Mouse (Mus musculus) lung, embryonic 14.5 days (tissue): ENCODE measurements around the gene Olfr1417. TPM values are rescaled to one million over a fixed set of nuclear protein-coding genes. Genes with fewer than 3 reads are reported as not detected.

Experiments used
- ATAC-seq: fragments of 200-750 bp; cut with Nextera tagmentation; 2 replicates; pipeline ENCODE4 v1.8.0; 2017; ENCODE audit warnings: mild to moderate bottlenecking, moderate TSS enrichment, moderate library complexity; ENCODE audit not compliant: insufficient read depth
- DNase-seq: peaks from one replicate; pipeline ENCODE4 v3.0.0-alpha.2; 2015
- H3K27ac ChIP-seq: fragments of 300-500 bp; sonication (generic); 2 replicates; pipeline ENCODE4 v1.5.1; 2014; ENCODE audit warnings: low read depth, mild to moderate bottlenecking, moderate library complexity
- H3K27me3 ChIP-seq: fragments of 300-500 bp; sonication (generic); 2 replicates; pipeline ENCODE4 v1.6.1; 2014; ENCODE audit warnings: low read length, control low read depth; ENCODE audit not compliant: insufficient read depth
- H3K36me3 ChIP-seq: fragments of 300-500 bp; sonication (generic); 2 replicates; pipeline ENCODE4 v1.6.1; 2014; ENCODE audit warnings: control low read depth; ENCODE audit not compliant: insufficient read depth
- H3K4me1 ChIP-seq: fragments of 300-500 bp; sonication (generic); 2 replicates; pipeline ENCODE4 v1.6.1; 2014; ENCODE audit warnings: antibody characterized with exemption, control low read depth; ENCODE audit not compliant: insufficient read depth
- H3K4me2 ChIP-seq: fragments of 300-500 bp; sonication (generic); 2 replicates; pipeline ENCODE4 v1.6.1; 2014; ENCODE audit warnings: mild to moderate bottlenecking
- H3K4me3 ChIP-seq: fragments of 300-500 bp; sonication (generic); 2 replicates; pipeline ENCODE4 v1.5.1; 2014; ENCODE audit warnings: low read depth, low read length
- H3K9ac ChIP-seq: fragments of 300-500 bp; sonication (generic); 2 replicates; pipeline ENCODE4 v1.6.1; 2014
- H3K9me3 ChIP-seq: fragments of 300-500 bp; sonication (generic); 2 replicates; pipeline ENCODE4 v1.6.1; 2016; ENCODE audit warnings: low read depth, low read length, control low read depth
- CTCF ChIP-seq: IDR thresholded peaks from 2 replicates; pipeline ENCODE4 v1.5.1; 2016; ENCODE audit warnings: antibody characterized with exemption, low read depth
- WGBS: fragments of 180-500 bp; shearing (Covaris S2); extraction: QIAGEN DNeasy Blood & Tissue Kit; methylation state at CpG from one replicate; pipeline ENCODE4 v1.1.7; 2014; 5-methylcytosine and 5-hydroxymethylcytosine counted together
- polyA plus RNA-seq: library from polyadenylated mRNA; unstranded; fragments of >200 nt; fragmentation: Nextera tagmentation; extraction: Ambion mirVana; gene quantifications from 2 replicates; pipeline ENCODE4 v1.2.1, GENCODE M21; 2014

The Olfr1417 gene
- polyA plus RNA-seq, 1 experiment from 2014 or later, result not detected

GRCm38 (mm10) chr19:11818199-11819142 lies 20.5 kb downstream of the Olfr1417 start:
- Histone ChIP-seq H3K27me3 (peaks cover 12% of the 10 kb centered on the region), H3K9me3 (no peaks in the 10 kb centered on the region), H3K36me3 (no peaks in the 10 kb centered on the region), H3K4me3 (peak overlapping the region; percentile 70), H3K9ac (peak overlapping the region; percentile 67), H3K27ac (peak overlapping the region; percentile 36; the same call in 1 of the 2 replicates), H3K4me1 (0 out of 2 replicates have a peak, but pooled peaks cover 3% of the 10 kb centered on the region), H3K4me2 (peak overlapping the region; percentile 88)
- ATAC-seq (peak; percentile 87), DNase-seq (peak; percentile 72)
- under 1% methylated on average over 82 of the region's 83 CpGs for WGBS
- TF ChIP-seq CTCF, result no peak

- Histone ChIP-seq H3K4me3 (peak overlapping the region; percentile 70), H3K9ac (no peak overlapping the region), H3K27me3 (peaks cover 12% of the 10 kb centered on the region), H3K4me2 (peak overlapping the region; percentile 88), H3K27ac (no peak overlapping the region), H3K4me1 (0 out of 2 replicates have a peak, but pooled peaks cover 3% of the 10 kb centered on the region), H3K36me3 (no peaks in the 10 kb centered on the region), H3K9me3 (no peaks in the 10 kb centered on the region)
- ATAC-seq (no peak), DNase-seq (no peak)
- TF ChIP-seq CTCF, result no peak
- 17% methylated on average over 5 of the region's 5 CpGs for WGBS
Measured at GRCm38 (mm10) chr19:11817586-11817985, 21.4 kb downstream of the Olfr1417 start.

GRCm38 (mm10) chr19:11816706-11817105 lies 22.3 kb downstream of the Olfr1417 start:
- Histone ChIP-seq H3K27me3 (peaks cover 12% of the 10 kb centered on the region), H3K4me1 (0 out of 2 replicates have a peak, but pooled peaks cover 3% of the 10 kb centered on the region), H3K4me3 (no peak overlapping the region), H3K9ac (no peak overlapping the region), H3K4me2 (no peak overlapping the region), H3K9me3 (no peaks in the 10 kb centered on the region), H3K36me3 (no peaks in the 10 kb centered on the region), H3K27ac (no peak overlapping the region)
- no peak for ATAC-seq
- DNase-seq, result no peak
- no peak for TF ChIP-seq CTCF
- WGBS, result 38% methylated on average over 6 of the region's 6 CpGs

- H3K4me3 ChIP-seq, result no peak overlapping the region
- 72% methylated on average over 6 of the region's 6 CpGs for WGBS
- H3K4me2 ChIP-seq, result no peak overlapping the region
- H3K36me3 ChIP-seq, result no peaks in the 10 kb centered on the region
- H3K4me1 ChIP-seq, result 0 out of 2 replicates have a peak, but pooled peaks cover 3% of the 10 kb centered on the region
- no peak overlapping the region for H3K9ac ChIP-seq
- no peaks in the 10 kb centered on the region for H3K9me3 ChIP-seq
- peaks cover 12% of the 10 kb centered on the region for H3K27me3 ChIP-seq
- TF ChIP-seq CTCF, result no peak
- no peak for DNase-seq
- H3K27ac ChIP-seq, result no peak overlapping the region
- ATAC-seq, result no peak
Measured at GRCm38 (mm10) chr19:11814742-11815333, 24.2 kb downstream of the Olfr1417 start.

GRCm38 (mm10) chr19:11813649-11814048 lies 25.4 kb downstream of the Olfr1417 start:
- H3K9ac ChIP-seq, result no peak overlapping the region
- H3K27ac ChIP-seq, result peak overlapping the region; percentile 58; the same call in 1 of the 2 replicates
- no peak overlapping the region for H3K4me2 ChIP-seq
- 14% methylated on average over 8 of the region's 8 CpGs for WGBS
- H3K36me3 ChIP-seq, result no peaks in the 10 kb centered on the region
- ATAC-seq (no peak), DNase-seq (peak; percentile 35)
- no peaks in the 10 kb centered on the region for H3K9me3 ChIP-seq
- H3K27me3 ChIP-seq, result peaks cover 9% of the 10 kb centered on the region
- no peak for TF ChIP-seq CTCF
- H3K4me1 ChIP-seq, result 0 out of 2 replicates have a peak, but pooled peaks cover 3% of the 10 kb centered on the region
- no peak overlapping the region for H3K4me3 ChIP-seq

- WGBS, result 62% methylated on average over 4 of the region's 4 CpGs
- 0 out of 2 replicates have a peak, but pooled peaks cover 3% of the 10 kb centered on the region for H3K4me1 ChIP-seq
- H3K27ac ChIP-seq, result no peak overlapping the region
- H3K4me3 ChIP-seq, result no peak overlapping the region
- no peak overlapping the region for H3K4me2 ChIP-seq
- ATAC-seq (no peak), DNase-seq (no peak)
- H3K9me3 ChIP-seq, result no peaks in the 10 kb centered on the region
- H3K9ac ChIP-seq, result no peak overlapping the region
- no peak for TF ChIP-seq CTCF
- H3K27me3 ChIP-seq, result peaks cover 5% of the 10 kb centered on the region; the same call in 1 of the 2 replicates
- H3K36me3 ChIP-seq, result no peaks in the 10 kb centered on the region
Measured at GRCm38 (mm10) chr19:11813136-11813535, 25.9 kb downstream of the Olfr1417 start.
